Mouse (Mus musculus) urinary bladder, adult 2 months (tissue): ENCODE measurements around the gene Cerk. TPM values are rescaled to one million over a fixed set of nuclear protein-coding genes. Genes with fewer than 3 reads are reported as not detected.
"Not testable (repeated sequence)": the region's sequence is repeated elsewhere in the genome, so short reads cannot be mapped to it uniquely, and the experiment has no call there.

Experiments used
- DNase-seq: peaks from one replicate; pipeline ENCODE4 v3.0.0; 2022; ENCODE audit warnings: low spot score
- polyA plus RNA-seq: library from polyadenylated mRNA; depleted of rRNA; stranded (reverse); fragments of >200 nt; gene quantifications from 2 replicates; pipeline ENCODE4 v1.2.3, GENCODE M21; 2012

Gene Cerk
- polyA plus RNA-seq, 1 experiment = 10.9 TPM

DNA sequence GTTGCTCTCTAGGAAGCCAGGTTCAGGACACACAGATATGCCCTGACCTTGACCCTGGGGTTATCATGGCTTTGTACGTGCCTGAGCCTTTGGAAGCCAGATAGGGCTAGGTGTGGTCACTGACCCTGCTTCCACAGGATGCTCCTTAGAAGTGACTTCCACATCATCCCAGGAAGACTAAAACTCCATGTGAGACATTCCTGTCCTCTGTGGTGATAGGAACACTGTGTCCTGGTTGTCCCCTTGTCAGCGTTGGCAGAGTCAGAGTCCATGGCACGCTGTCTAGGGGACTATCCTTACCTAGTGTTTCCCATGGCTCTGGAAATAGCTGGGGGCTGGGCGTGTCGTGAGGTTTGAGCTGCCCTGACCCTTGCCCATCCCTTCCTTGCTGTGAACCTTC, 69.5 kb downstream of the Cerk start:
- no peak for DNase-seq

- DNase-seq = no peak
Measured at GRCm38 (mm10) chr15:86113342-86113710, 72.6 kb downstream of the Cerk start.

- no peak for DNase-seq
Measured at GRCm38 (mm10) chr15:86112707-86113341, 73.1 kb downstream of the Cerk start.

DNA sequence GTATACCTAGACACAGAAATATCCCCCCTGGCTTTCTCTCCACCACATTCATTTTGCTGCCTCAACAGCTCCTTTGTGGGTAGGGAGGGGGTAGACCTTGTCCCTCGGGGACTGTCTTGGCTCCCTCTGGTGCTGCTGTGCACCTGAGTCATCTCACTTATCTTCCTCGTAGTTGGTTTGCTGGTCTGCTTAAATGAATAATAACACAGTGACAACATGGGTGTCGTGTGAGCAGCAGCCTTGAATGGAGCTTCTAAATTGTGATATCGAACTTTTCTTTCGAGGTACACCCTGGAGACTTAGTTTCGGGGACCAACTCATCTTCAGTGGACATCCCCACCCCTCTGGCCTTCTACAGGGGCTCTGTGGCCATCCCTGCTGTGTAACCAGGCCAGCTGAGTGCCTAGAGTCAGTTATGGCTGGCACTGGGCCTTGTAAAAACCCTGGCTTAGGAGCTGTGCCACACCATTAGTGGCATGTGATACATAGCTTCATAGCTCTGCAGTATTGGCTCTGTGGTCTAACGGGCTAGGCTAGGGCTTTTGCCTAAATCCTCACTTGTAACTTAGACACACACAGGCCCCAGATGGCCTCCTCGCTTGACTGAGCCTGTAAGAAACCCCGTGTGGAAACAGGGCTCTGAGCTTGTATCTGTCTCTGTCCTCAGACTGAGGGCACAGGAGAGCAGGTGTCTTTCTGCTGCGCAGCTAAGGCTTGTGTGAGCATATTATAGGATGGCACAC, 75.4 kb downstream of the Cerk start:
- no peak for DNase-seq

DNA sequence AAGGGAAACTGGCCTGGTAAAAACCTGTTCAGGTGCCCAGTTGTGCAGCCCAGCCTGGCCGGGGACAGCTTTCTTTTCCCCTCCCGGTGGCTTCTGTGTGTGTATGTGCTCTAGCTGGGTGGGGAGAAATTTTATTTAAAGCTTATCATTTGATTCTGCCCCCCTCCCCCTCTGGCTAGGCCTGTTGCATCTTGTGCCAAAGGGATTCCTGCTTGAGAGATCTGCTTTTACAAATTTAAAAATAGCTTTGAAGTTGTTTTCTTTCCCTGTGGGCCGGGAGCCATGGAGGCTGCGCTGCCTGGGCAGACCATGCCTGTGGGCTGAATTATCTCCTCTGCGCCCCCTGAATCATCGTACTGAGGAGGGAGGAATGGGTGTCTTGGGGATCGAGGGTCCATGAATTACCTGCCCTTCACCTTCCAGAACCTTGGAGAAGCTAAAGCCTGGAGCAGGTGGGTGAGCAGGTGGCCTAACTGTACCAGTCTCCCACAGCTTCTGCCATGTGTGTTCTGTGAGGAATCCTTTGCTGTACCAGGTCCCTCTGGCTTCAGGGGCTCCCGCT, 76.2 kb downstream of the Cerk start:
- DNase-seq = no peak

DNA sequence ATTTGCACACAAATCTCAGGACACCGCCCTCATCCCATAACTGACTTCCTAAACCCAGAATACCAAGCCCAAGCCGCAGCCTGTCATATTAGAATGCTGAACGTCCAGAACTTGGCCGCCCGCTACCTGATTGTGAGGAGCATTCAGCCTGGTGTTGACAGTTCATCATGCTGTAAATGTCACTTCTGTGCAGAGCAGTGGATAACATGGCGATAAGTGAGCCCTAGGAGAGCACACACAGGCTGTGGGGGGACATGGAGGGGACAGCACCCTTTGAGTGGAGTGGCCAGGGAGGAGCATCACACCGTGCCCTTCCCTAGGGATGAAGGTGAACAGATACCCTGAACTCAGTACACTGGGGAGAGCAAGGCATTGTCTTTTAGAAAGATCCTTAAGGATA, 76.7 kb downstream of the Cerk start:
- no peak for DNase-seq

DNA sequence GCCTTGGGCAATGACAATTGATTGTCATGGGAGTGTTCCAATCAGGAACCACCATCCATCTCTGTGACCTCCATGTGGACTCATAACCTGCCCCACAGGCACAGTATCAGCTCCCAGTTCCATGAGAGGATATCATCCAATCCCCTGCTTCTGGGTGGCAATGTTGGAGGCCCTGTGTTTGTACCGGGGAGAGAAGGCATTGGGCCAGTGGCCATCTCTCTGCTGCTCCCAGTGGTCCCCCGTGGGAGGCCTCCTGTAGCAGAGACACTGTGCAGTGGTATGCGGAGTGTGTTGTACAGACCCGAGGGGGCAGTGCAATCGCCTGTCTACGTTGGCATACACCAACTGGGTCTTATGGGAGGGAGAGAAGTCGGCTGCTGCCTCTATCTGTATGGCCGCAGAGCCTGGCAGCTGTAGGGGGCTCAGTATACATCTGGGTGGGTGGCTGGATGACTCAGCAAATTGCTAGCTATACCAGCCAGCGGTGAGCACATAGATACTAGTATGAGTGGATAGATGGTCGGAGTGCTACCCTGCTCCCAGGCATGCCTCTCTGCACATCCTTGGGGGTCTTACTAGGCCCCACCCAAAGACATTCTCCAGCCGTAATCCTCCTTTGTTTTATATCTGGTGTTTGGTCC, 78.0 kb downstream of the Cerk start:
- no peak for DNase-seq

- no peak for DNase-seq
Measured at GRCm38 (mm10) chr15:86105751-86106150, 80.2 kb downstream of the Cerk start.

DNA sequence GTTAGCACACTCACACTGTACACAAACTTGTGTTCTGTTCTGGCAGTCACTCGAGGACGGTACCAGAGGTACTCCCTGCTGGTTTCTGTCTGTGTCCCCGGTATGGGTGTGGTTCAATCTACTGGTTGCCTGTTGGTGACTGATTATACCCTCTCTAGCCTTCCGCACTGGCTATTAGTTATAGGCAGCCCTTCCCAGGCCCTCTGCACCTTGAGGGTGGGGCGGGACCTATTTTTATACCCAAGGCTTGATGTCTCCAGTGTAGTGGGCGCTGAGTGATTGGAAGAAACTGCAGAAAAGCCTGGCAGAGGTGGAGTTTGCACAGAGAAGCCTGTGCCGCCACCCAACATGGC, 80.6 kb downstream of the Cerk start:
- DNase-seq = no peak

GRCm38 (mm10) chr15:86104401-86105344, 81.3 kb downstream of the Cerk start:
- no peak for DNase-seq

GRCm38 (mm10) chr15:86102308-86102707, 83.6 kb downstream of the Cerk start:
- DNase-seq = no peak

- no peak for DNase-seq
Measured at GRCm38 (mm10) chr15:86101585-86101984, 84.4 kb downstream of the Cerk start.

GRCm38 (mm10) chr15:86097871-86098270, 88.1 kb downstream of the Cerk start:
- no peak for DNase-seq

- not testable (repeated sequence) for DNase-seq
Measured at GRCm38 (mm10) chr15:86096604-86097020, 89.3 kb downstream of the Cerk start.

GRCm38 (mm10) chr15:86095722-86096603, 90.0 kb downstream of the Cerk start:
- no peak for DNase-seq

- no peak for DNase-seq
Measured at GRCm38 (mm10) chr15:86094324-86095121, 91.4 kb downstream of the Cerk start.

GRCm38 (mm10) chr15:86093236-86093635, 92.7 kb downstream of the Cerk start:
- DNase-seq = no peak

DNA sequence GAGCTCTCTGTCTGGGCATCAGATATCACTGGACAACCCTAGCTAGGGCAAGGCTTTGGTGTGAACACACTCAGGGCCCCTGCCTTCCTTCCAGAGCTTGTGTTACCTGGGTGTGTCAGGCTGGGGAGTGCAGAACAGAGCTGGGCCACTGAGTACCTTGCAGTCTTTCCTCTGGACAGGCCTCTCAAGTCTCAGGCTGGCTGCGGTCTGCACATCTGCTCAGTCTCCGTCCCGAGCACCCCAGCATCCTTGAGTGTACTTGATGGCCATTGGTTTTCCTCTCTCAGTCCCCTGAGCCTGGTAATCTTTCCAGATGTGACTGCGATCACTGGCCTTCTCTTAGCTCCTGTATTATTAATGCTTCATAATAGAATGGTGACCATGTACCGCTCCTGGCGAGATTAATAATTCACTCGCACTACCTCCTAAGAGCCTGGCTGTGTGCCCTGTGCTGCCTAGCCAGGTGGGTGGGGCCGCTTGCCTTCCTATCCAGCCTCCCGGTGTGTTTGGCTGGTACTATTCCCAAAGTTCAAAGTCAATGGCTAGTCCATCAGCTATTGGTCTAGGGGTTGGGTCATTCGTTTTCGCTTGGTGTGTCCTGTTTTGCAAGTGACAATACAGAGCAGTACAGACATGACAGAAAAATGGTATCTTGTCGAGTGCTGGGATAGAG, 93.8 kb downstream of the Cerk start:
- no peak for DNase-seq
